Mouse (Mus musculus): ENCODE data around the gene Ankrd55. TPM values are rescaled to one million over a fixed set of nuclear protein-coding genes. Genes with fewer than 3 reads are reported as not detected.

Gene Ankrd55
- polyA plus RNA-seq (2015; fragmentation: Nextera tagmentation; extraction: Ambion mirVana), result 0.09 and 0.17 TPM in 2 replicates

DNA sequence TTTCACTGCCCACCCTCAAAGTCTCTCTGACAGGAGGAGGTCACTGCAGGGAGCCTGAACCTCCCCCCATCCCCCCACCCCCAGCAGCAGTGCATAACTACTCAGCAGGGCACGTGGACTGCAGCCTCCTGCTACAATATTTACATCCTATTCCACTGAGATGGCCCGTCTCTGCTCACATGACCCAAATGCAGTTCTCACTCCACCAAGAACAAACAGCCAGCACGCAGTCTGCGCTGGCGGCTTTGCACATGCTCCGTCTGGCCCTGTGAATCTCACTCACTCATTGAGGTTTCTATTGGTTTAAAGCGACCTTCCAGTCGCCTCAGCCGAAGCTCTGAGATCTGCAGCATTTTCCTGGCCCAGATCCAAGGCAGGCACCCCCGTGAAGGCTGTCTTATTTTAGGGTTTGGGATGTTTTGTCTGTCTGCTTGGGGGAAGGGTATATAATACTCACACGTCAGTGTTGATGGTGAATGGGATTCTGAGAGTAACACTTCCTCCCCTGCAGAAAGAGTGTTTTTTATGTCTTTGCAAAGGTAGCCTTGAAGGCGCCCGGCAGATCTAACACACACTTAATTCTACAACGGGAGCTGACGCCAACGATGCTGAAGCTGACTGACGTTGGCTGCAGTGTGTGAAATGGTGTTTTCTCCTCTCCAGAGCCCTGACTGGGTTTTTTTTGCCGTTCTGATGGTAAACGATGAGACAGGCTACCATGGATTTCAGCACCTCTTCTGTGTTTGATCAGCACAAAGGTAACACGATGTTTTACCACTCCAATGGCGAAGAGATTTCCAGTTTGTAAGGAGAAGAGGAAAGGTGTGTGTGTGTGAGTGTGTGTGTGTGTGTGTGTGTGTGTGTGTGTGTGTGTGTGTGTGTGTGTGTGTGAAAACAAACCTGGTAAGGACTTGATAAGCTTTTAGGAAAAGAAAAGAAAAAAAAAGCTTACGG lies at the start of gene Ankrd55:
Gene Ankrd55, plus strand, starts transcription at position 227 of the 954 bp plus-strand sequence.
- peak within 1 kb of the TSS; percentile 6; the same call in 1 of the 2 replicates for H3K4me3 ChIP-seq (replicated peaks)
- 38% methylated on average over 22 of the region's 22 CpGs for WGBS (ENCODE audit: insufficient replicate concordance)
- peak within 1 kb of the TSS; percentile 43 for H3K4me2 ChIP-seq
- H3K27me3 ChIP-seq, result peaks cover 7% of the 10 kb centered on the region; the same call in 1 of the 2 replicates
- H3K27ac ChIP-seq, result no peak within 1 kb of the TSS
- no peak within 1 kb of the TSS for H3K9ac ChIP-seq
- peaks cover 16% of the 10 kb centered on the region for H3K4me1 ChIP-seq (replicated peaks)
- H3K36me3 ChIP-seq, result no peaks in the 10 kb centered on the region
- peak; percentile 74 for ATAC-seq (ENCODE audit: low read depth)
- DNase-seq, result no peak
- 0 out of 2 replicates have a peak, but pooled peaks cover 5% of the 10 kb centered on the region for H3K9me3 ChIP-seq (replicated peaks)

DNA sequence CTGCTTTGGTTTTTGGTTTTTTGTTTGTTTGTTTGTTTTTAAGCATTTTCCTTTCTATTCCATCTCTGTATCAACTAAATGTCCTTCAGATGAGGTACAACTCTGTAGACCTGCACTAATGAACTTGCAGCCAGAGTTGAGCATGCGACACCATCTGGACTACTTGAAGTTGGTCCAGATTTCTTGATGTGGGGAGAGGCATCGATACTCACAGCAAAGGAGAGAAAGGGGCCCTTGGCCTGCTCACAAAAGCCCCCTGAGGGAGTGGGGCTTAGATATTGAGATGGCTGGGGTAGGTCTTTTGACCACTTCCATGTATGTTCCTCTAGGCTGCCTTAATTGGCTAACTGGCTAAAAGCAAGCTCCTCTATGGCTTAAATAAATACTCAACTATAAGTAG lies 49.0 kb upstream of the Ankrd55 start:
- no peaks in the 10 kb centered on the region for H3K9me3 ChIP-seq (replicated peaks)
- H3K4me3 ChIP-seq (replicated peaks), result no peak overlapping the region
- H3K27me3 ChIP-seq, result no peaks in the 10 kb centered on the region
- DNase-seq, result no peak
- H3K36me3 ChIP-seq, result no peaks in the 10 kb centered on the region
- 0 out of 2 replicates have a peak, but pooled peaks cover 2% of the 10 kb centered on the region for H3K4me1 ChIP-seq (replicated peaks)
- no peak overlapping the region for H3K4me2 ChIP-seq
- no peak overlapping the region for H3K27ac ChIP-seq
- no peak overlapping the region for H3K9ac ChIP-seq
- ATAC-seq (ENCODE audit: low read depth), result no peak
- WGBS (ENCODE audit: insufficient replicate concordance), result 76% methylated on average over 2 of the region's 2 CpGs

DNA sequence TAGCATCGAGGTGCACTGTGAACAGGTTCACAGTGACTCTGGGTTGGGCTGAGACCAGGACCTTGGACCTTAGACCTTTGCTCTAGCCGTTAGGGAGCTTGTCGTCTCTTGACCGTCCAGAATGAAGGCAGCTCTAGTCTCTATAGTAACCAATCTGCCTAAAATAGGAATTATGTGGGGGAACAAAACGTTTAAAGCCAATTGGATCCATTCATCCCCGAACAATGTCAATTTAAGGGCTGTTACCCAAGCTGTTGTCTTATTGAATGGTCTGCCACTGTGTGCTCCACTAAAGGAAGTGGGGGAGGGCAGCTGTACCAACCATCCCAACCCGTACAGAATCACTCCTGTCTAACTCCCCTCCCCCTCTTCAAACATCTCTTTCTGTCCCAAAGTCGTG lies 46.8 kb upstream of the Ankrd55 start:
- Histone ChIP-seq H3K36me3 (no peaks in the 10 kb centered on the region), H3K27ac (no peak overlapping the region), H3K27me3 (no peaks in the 10 kb centered on the region), H3K4me1 (replicated peaks) (no peaks in the 10 kb centered on the region), H3K4me3 (replicated peaks) (no peak overlapping the region), H3K4me2 (no peak overlapping the region), H3K9ac (no peak overlapping the region), H3K9me3 (replicated peaks) (0 out of 2 replicates have a peak, but pooled peaks cover 3% of the 10 kb centered on the region)
- no peak for DNase-seq
- 44% methylated on average over 8 of the region's 8 CpGs for WGBS (ENCODE audit: insufficient replicate concordance)
- ATAC-seq (ENCODE audit: low read depth), result peak; percentile 53; the same call in 1 of the 2 replicates

DNA sequence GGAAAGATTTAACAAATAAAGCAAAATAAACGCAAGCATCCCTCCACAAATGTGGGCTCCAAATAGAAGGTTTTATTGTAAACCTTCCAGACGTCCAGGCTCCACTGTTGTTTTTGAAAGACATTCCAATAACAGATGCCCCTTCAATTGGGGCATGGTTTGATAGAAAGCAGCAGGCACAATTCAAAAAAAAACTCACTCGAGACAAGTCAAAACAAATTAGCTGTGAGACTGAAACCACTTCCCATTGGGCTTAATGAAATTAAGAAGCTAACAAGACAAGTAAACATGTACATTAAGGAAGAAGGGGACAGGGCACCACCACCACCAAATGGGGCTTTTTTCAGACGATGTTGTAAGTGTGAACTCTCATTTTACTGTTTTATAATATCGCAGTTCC lies 43.1 kb upstream of the Ankrd55 start:
- no peak overlapping the region for H3K9ac ChIP-seq
- ATAC-seq (ENCODE audit: low read depth), result no peak
- H3K4me3 ChIP-seq (replicated peaks), result no peak overlapping the region
- H3K27me3 ChIP-seq, result no peaks in the 10 kb centered on the region
- no peaks in the 10 kb centered on the region for H3K36me3 ChIP-seq
- H3K27ac ChIP-seq, result no peak overlapping the region
- no peak overlapping the region for H3K4me2 ChIP-seq
- no peak for DNase-seq
- 0 out of 2 replicates have a peak, but pooled peaks cover 4% of the 10 kb centered on the region for H3K9me3 ChIP-seq (replicated peaks)
- WGBS (ENCODE audit: insufficient replicate concordance), result 62% methylated on average over 5 of the region's 5 CpGs
- no peaks in the 10 kb centered on the region for H3K4me1 ChIP-seq (replicated peaks)

DNA sequence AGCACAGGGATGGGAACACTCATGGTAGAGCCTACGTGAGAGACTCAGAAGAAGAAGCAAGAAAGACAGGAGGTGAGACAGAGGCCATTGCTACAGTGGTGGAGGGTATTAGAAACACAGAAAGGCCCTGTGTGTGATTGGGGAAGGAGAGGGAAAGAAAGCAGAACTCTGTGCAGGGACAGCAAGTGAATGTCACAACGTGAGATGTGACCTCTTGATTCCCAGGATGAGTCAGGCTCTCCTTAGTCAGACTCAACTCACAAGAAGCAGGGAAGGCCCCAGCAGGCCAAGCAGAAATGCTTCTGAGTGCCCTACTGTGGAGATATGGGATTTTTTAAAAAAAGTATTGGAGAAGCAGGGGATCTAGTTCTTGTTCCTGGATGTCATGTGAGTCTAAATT lies 36.8 kb upstream of the Ankrd55 start:
- 37% methylated on average over 2 of the region's 2 CpGs for WGBS (ENCODE audit: insufficient replicate concordance)
- no peaks in the 10 kb centered on the region for H3K36me3 ChIP-seq
- no peaks in the 10 kb centered on the region for H3K27me3 ChIP-seq
- no peak overlapping the region for H3K27ac ChIP-seq
- no peak for ATAC-seq (ENCODE audit: low read depth)
- DNase-seq, result no peak
- H3K4me3 ChIP-seq (replicated peaks), result no peak overlapping the region
- H3K9ac ChIP-seq, result no peak overlapping the region
- no peak overlapping the region for H3K4me2 ChIP-seq
- H3K4me1 ChIP-seq (replicated peaks), result no peaks in the 10 kb centered on the region
- 0 out of 2 replicates have a peak, but pooled peaks cover 1% of the 10 kb centered on the region for H3K9me3 ChIP-seq (replicated peaks)

DNA sequence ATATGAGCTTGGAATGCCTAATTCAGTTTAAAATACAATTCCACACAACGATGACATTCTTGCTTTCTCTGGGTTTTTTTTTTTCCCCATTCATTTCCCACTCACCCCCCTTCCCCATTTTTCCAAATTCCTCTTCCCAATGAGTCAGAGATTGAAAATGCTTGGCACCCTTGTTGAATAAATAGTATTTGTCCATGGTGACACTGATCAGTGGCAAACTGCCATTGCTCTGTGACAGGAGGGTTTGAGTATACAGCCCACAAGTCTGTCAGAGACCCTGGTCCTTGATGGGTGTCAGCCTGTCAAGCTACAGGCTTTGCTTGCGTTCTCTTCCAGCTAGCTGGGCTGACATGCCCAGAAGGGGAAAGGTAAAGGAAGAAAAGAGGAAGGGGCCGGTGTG lies 36.2 kb upstream of the Ankrd55 start:
- Histone ChIP-seq H3K27ac (no peak overlapping the region), H3K9ac (no peak overlapping the region), H3K36me3 (no peaks in the 10 kb centered on the region), H3K4me1 (replicated peaks) (no peaks in the 10 kb centered on the region), H3K4me3 (replicated peaks) (no peak overlapping the region), H3K9me3 (replicated peaks) (no peaks in the 10 kb centered on the region), H3K4me2 (no peak overlapping the region), H3K27me3 (no peaks in the 10 kb centered on the region)
- ATAC-seq (ENCODE audit: low read depth), result no peak
- 49% methylated on average over 3 of the region's 3 CpGs for WGBS (ENCODE audit: insufficient replicate concordance)
- no peak for DNase-seq

DNA sequence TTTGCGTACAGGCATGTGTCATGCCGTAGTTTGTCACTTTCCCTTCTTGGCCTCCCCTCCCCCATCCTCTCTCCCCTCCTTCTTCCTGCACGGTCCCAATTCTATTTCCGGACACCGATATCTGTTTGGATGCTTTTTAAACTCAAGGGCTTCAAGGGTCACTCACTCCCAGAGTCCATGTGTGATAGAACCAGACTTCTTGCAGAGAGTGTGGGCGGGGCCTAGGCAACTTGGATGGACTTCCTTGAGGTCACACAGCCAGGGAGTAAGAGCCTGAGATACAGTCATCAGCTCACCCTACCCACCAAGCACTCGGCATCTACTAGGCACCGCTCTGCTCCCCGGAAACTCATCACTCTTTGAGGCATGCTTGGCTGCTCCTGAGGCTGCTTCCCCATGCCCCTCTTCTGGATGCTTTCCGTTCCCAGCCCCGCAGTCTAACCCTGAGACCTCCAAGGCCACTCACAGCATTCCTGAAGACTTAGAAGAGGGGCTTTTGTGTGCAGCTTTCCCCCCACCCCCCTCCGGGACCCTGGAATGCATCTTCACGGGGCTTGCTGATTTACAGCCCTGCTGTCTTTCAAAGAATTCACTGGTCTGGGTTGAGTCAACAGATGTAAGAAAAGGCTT lies 35.1 kb upstream of the Ankrd55 start:
- Histone ChIP-seq H3K27me3 (no peaks in the 10 kb centered on the region), H3K4me1 (replicated peaks) (no peaks in the 10 kb centered on the region), H3K9ac (no peak overlapping the region), H3K36me3 (no peaks in the 10 kb centered on the region), H3K9me3 (replicated peaks) (no peaks in the 10 kb centered on the region), H3K4me3 (replicated peaks) (no peak overlapping the region), H3K27ac (no peak overlapping the region), H3K4me2 (no peak overlapping the region)
- WGBS (ENCODE audit: insufficient replicate concordance), result 73% methylated on average over 13 of the region's 13 CpGs
- no peak for ATAC-seq (ENCODE audit: low read depth)
- DNase-seq, result no peak

DNA sequence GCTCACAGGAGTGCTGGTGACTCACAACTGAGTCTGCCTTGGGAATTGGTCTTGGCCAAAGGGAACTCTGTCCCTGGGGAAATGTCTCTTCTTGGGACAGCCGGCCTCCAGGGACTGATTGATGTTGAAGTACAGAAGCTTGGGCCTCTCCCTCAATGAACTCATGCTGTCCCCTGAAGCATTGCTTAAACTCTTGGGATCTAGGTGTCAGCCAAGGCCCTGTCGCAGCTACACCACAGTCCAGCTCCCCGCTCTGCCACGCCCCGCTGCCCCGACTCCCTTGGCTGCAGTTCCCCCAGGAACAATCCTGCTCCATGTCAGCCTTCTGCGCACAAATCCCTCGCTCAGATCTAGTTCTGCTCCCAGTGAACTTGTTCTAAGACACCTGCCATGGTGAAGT lies 34.1 kb upstream of the Ankrd55 start:
- H3K4me1 ChIP-seq (replicated peaks), result 0 out of 2 replicates have a peak, but pooled peaks cover 7% of the 10 kb centered on the region
- no peak overlapping the region for H3K4me2 ChIP-seq
- H3K36me3 ChIP-seq, result no peaks in the 10 kb centered on the region
- no peak overlapping the region for H3K9ac ChIP-seq
- H3K4me3 ChIP-seq (replicated peaks), result no peak overlapping the region
- 80% methylated on average over 8 of the region's 8 CpGs for WGBS (ENCODE audit: insufficient replicate concordance)
- no peaks in the 10 kb centered on the region for H3K27me3 ChIP-seq
- H3K27ac ChIP-seq, result no peak overlapping the region
- no peak for ATAC-seq (ENCODE audit: low read depth)
- no peak for DNase-seq
- H3K9me3 ChIP-seq (replicated peaks), result no peaks in the 10 kb centered on the region

DNA sequence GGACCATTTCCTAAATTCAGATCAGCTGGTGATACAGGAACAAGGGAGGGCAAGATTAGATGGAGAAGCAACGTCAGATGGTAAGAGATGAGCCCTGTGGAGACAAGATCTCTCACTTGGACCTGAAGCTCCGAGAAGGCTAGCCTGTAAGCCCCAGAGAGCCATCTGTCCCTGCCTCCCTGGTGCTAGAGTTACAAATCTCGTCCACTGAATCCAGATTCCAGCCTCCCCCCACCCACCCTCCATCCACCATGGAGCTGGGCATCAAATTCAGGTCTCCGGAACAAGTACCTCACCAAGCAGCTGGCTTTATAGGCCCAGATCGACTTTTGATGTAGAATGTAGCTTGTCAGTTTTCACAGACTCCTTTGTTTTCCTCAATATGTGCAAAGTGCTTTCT lies 32.4 kb upstream of the Ankrd55 start:
- WGBS (ENCODE audit: insufficient replicate concordance), result 58% methylated on average over 5 of the region's 5 CpGs
- H3K27ac ChIP-seq, result no peak overlapping the region

DNA sequence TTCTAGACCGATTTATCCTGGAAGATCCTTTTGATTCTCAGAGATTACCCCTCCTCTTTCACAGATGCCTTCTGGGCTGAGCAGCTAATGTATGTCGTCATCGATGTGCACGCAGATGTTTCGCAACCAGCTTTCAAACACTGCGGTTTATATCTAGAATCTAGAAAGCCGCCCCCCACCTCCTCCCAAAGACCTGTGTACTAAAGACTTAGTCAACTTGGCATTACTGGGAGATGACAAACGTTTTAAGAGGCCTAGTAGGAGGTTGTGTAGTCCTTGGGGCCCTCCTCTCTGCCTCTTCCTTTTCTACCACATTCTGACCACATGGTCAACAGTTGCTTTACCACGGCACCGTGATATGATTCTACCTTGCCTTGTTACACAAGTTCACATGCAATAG lies 29.8 kb upstream of the Ankrd55 start:
- Histone ChIP-seq H3K27ac (no peak overlapping the region), H3K27me3 (no peaks in the 10 kb centered on the region), H3K9ac (no peak overlapping the region), H3K4me2 (no peak overlapping the region), H3K36me3 (no peaks in the 10 kb centered on the region), H3K9me3 (replicated peaks) (no peaks in the 10 kb centered on the region), H3K4me3 (replicated peaks) (no peak overlapping the region), H3K4me1 (replicated peaks) (0 out of 2 replicates have a peak, but pooled peaks cover 7% of the 10 kb centered on the region)
- ATAC-seq (ENCODE audit: low read depth) (no peak), DNase-seq (no peak)
- 23% methylated on average over 10 of the region's 10 CpGs for WGBS (ENCODE audit: insufficient replicate concordance)

More for the DNA sequence above, 32.4 kb upstream of the Ankrd55 start:
- no peak for DNase-seq
- Histone ChIP-seq H3K4me2 (no peak overlapping the region), H3K36me3 (no peaks in the 10 kb centered on the region), H3K4me3 (replicated peaks) (no peak overlapping the region), H3K9ac (no peak overlapping the region), H3K4me1 (replicated peaks) (0 out of 2 replicates have a peak, but pooled peaks cover 7% of the 10 kb centered on the region), H3K27me3 (no peaks in the 10 kb centered on the region), H3K9me3 (replicated peaks) (no peaks in the 10 kb centered on the region)
- no peak for ATAC-seq (ENCODE audit: low read depth)

DNA sequence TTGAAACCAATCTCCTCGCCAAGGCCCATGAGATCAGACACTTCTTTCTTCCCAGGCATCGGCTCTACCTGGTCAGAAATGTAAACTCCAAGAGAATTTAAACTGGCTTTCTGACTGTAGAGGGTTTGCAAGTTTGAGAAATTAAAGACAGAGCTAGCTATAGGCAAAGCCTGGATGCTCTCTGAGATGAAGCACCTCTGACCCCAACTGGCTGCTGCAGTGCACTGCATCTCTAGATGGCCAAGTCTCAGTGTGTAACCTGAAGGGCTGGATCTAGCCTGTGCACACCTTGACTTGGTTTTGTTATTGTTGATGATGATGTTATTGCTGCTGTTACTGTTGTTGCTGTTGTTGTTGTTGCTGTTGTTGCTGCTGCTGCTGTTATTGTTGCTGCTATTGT lies 28.9 kb upstream of the Ankrd55 start:
- H3K36me3 ChIP-seq, result no peaks in the 10 kb centered on the region
- H3K27ac ChIP-seq, result no peak overlapping the region
- H3K4me3 ChIP-seq (replicated peaks), result no peak overlapping the region
- WGBS (ENCODE audit: insufficient replicate concordance), result 29% methylated on average over 2 of the region's 2 CpGs
- ATAC-seq (ENCODE audit: low read depth) (0 out of 2 replicates have a peak, but pooled peaks have one; percentile 65), DNase-seq (peak; percentile 27)
- no peaks in the 10 kb centered on the region for H3K27me3 ChIP-seq
- H3K4me2 ChIP-seq, result no peak overlapping the region
- 0 out of 2 replicates have a peak, but pooled peaks cover 7% of the 10 kb centered on the region for H3K4me1 ChIP-seq (replicated peaks)
- H3K9ac ChIP-seq, result no peak overlapping the region
- no peaks in the 10 kb centered on the region for H3K9me3 ChIP-seq (replicated peaks)

Data from liver, embryonic 13.5 days (tissue).